Mouse (Mus musculus) bone marrow, adult 2 months (tissue): ENCODE results near the gene Prox1.

ENCODE experiments used
- CTCF ChIP-seq: fragments of 200-500 bp; IDR thresholded peaks from 2 replicates; pipeline ENCODE4 v1.5.1; 2011; ENCODE audit warnings: low read length, control low read depth; ENCODE audit not compliant: control insufficient read depth, insufficient read depth
- POLR2A ChIP-seq: fragments of 200-500 bp; IDR thresholded peaks from 2 replicates; pipeline ENCODE4 v1.6.1; 2011; ENCODE audit warnings: low read depth, mild to moderate bottlenecking, control low read depth, low read length, borderline replicate concordance; ENCODE audit not compliant: control insufficient read depth

- TF ChIP-seq CTCF (no peak), POLR2A (no peak)
These were observed 30.7 kb downstream of the Prox1 start for GRCm38 (mm10) chr1:190139711-190140405.
